Mouse (Mus musculus) limb, embryonic 13.5 days (tissue): ENCODE data around the gene Cd47. TPM values are rescaled to one million over a fixed set of nuclear protein-coding genes. Genes with fewer than 3 reads are reported as not detected.

Experiments used
- ATAC-seq: fragments of 200-750 bp; cut with Nextera tagmentation; 2 replicates; pipeline ENCODE4 v1.8.0; 2017; ENCODE audit warnings: low read depth, moderate number of reproducible peaks, moderate TSS enrichment; ENCODE audit not compliant: low FRiP score
- H3K27ac ChIP-seq: fragments of 300-500 bp; sonication (generic); 2 replicates; pipeline ENCODE4 v1.5.1; 2015; ENCODE audit warnings: inconsistent platforms, mild to moderate bottlenecking, moderate library complexity
- H3K27me3 ChIP-seq: fragments of 300-500 bp; sonication (generic); 2 replicates; pipeline ENCODE4 v1.6.1; 2015; ENCODE audit warnings: mild to moderate bottlenecking, inconsistent platforms
- H3K36me3 ChIP-seq: fragments of 300-500 bp; sonication (generic); 2 replicates; pipeline ENCODE4 v1.6.1; 2015; ENCODE audit warnings: inconsistent platforms, mild to moderate bottlenecking, moderate library complexity
- H3K4me1 ChIP-seq: fragments of 300-500 bp; sonication (generic); 2 replicates; pipeline ENCODE4 v1.6.1; 2015; ENCODE audit warnings: inconsistent platforms
- H3K4me2 ChIP-seq: fragments of 300-500 bp; sonication (generic); replicated peaks from 2 replicates; pipeline ENCODE4 v1.6.1; 2015; ENCODE audit warnings: inconsistent platforms, mild to moderate bottlenecking, moderate library complexity
- H3K4me3 ChIP-seq: fragments of 300-500 bp; sonication (generic); 2 replicates; pipeline ENCODE4 v1.5.1; 2015; ENCODE audit warnings: moderate library complexity, mild to moderate bottlenecking, inconsistent platforms
- H3K9ac ChIP-seq: fragments of 300-500 bp; sonication (generic); 2 replicates; pipeline ENCODE4 v1.6.1; 2015; ENCODE audit warnings: mild to moderate bottlenecking, inconsistent platforms
- H3K9me3 ChIP-seq: fragments of 300-500 bp; sonication (generic); 2 replicates; pipeline ENCODE4 v1.6.1; 2016; ENCODE audit warnings: inconsistent platforms
- WGBS: fragments of 180-500 bp; shearing (Covaris S2); methylation state at CpG from one replicate; pipeline ENCODE4 v1.1.7; 2015; 5-methylcytosine and 5-hydroxymethylcytosine counted together
- polyA plus RNA-seq: library from polyadenylated mRNA; unstranded; fragments of >200 nt; fragmentation: Nextera tagmentation; extraction: Ambion mirVana; gene quantifications from 2 replicates; pipeline ENCODE4 v1.2.1, GENCODE M21; 2015

Cd47 gene
- polyA plus RNA-seq, 1 experiment from 2014 or later: 62.5 TPM

DNA sequence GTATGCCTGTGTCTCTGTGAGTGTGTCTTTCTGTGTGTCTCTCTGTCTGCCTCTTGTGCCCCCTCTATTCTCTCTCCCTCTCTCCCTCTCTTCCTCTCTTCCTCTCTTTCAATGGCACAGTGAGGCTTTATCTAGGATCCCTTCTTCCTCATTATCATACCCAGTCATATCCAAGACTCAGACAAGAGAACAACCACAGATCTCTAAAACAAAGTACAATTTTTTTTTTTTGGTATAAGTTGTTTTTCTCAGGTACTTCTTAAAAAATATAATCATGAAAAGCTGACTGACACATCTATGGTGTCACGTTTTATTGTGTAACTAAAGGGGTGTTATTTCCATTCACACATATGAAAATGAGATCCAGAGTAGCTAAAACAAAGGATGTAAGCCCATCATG, 27.3 kb upstream of the Cd47 start:
- 84% methylated on average over 1 of the region's 1 CpGs for WGBS
- H3K9ac ChIP-seq: no peak overlapping the region
- H3K4me1 ChIP-seq: peaks cover 6% of the 10 kb centered on the region; the same call in 1 of the 2 replicates
- no peaks in the 10 kb centered on the region for H3K27me3 ChIP-seq
- no peaks in the 10 kb centered on the region for H3K36me3 ChIP-seq
- H3K9me3 ChIP-seq: no peaks in the 10 kb centered on the region
- H3K4me2 ChIP-seq: no peak overlapping the region
- H3K27ac ChIP-seq: no peak overlapping the region
- ATAC-seq: no peak
- H3K4me3 ChIP-seq: no peak overlapping the region

DNA sequence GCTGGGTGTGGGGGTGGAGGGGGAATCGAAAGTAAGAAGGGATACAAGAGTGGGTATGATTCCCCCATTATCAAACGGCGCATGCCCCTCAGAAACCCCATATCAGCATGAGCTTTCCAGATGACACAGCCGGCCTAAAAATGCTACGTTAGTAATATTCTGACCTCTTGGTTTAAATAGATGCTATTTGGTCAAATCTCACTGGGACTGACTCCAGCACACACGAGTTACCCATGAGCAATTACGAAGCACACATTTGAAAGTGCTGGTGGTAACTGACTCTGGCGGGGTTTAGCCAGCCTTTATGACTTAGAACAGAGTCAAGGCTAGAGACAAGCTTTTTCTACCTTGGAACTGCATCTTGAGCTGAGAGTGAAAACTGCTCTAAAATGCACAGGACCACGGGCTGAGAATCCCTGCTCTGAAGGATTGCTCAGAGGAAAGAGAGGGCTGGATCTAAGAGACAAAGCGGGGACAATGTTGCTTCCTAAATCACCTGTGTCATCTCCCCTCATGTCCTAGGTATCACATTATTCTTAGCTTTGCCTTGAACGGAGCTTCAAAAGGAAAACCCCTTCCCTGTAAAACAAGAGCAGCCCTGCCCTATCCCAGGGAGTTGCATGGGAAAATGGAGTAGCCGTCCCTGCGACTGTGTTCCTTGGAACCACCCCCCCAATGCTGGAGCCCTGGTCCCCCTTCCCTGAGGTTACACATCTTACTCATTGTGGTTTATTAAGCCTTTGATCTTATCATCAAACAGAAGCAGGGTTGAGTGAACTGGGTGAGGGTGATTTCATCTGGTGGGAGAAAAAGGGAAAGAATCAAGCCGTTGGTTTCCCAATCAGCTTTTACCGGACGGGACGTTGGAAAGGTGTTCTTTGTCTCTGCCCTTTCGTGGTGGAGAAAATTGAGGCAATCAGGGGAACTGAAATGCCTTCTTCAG, 26.0 kb upstream of the Cd47 start:
- ATAC-seq: no peak
- Histone ChIP-seq H3K9me3 (no peaks in the 10 kb centered on the region), H3K4me2 (no peak overlapping the region), H3K9ac (no peak overlapping the region), H3K27ac (no peak overlapping the region), H3K27me3 (no peaks in the 10 kb centered on the region), H3K4me3 (no peak overlapping the region), H3K4me1 (peaks cover 6% of the 10 kb centered on the region; the same call in 1 of the 2 replicates), H3K36me3 (no peaks in the 10 kb centered on the region)
- WGBS: 77% methylated on average over 18 of the region's 18 CpGs

DNA sequence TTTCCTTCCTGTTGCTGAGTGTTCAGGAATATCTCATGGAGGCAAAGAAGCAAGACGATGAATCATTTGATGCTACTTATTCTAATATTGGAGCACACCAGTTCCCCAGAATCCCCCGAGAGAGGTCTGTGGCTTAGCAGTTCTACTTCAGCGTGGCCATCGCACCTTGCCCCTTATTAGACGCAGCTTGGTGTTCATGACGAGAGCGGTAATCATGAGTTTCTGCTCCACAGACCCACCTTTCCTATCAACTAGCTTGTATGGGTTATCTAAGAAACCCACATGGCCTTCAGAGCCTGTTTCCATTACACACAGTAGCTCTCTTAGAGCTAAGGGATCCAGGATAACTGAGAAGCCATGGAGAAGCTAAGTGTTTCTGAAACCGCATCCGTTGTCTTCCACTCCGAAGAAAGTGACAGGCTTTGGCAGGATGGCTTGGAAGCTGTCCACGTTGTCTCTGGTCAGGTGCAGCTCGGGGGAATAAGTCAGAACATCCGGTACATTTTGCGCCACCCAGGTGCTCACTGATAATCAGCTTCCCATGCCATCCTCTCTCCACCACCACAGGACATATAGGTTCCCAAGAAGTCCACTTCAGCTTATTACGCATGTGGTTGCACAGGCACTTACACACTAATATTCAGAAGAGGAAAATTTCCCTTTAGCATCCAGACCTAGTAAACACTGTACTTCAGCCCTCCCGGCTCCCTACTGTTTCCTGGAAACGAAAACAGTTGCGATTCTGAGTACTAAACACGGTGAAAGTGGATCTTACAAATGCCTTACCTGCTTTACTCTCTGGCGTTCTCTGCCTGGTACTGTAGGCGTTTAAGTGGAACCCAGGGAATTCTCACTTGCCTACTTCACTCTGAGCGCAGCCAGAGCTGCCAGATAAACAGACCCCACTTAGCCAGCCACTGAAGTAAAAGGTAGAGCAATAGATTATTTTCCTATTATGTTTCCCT, 25.0 kb upstream of the Cd47 start:
- Histone ChIP-seq H3K27me3 (no peaks in the 10 kb centered on the region), H3K4me1 (peaks cover 6% of the 10 kb centered on the region; the same call in 1 of the 2 replicates), H3K36me3 (no peaks in the 10 kb centered on the region), H3K9ac (no peak overlapping the region), H3K4me3 (no peak overlapping the region), H3K9me3 (no peaks in the 10 kb centered on the region), H3K4me2 (no peak overlapping the region), H3K27ac (no peak overlapping the region)
- WGBS: 73% methylated on average over 22 of the region's 22 CpGs
- no peak for ATAC-seq

DNA sequence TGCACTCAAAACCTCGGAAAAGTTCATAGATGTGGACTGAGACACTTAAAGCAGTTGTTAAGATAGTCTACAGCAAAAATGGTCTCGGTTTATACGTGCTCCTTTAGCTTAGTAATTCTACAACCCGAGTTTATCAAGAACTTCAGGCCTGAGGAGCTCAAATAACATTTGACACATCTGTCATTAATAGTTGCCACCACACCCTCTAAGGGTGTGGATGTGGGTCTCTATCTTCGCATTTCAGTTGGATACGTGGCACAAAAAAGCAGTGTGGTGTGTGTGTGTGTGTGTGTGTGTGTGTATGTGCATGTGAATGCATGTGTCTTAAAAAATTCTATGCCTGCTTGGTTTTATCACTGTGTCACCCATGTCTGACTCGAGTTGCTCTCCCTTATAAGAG, 23.4 kb upstream of the Cd47 start:
- H3K36me3 ChIP-seq: no peaks in the 10 kb centered on the region
- H3K4me2 ChIP-seq: no peak overlapping the region
- no peak for ATAC-seq
- H3K4me1 ChIP-seq: peaks cover 6% of the 10 kb centered on the region; the same call in 1 of the 2 replicates
- H3K9me3 ChIP-seq: no peaks in the 10 kb centered on the region
- no peak overlapping the region for H3K9ac ChIP-seq
- H3K4me3 ChIP-seq: no peak overlapping the region
- H3K27ac ChIP-seq: no peak overlapping the region
- 75% methylated on average over 7 of the region's 7 CpGs for WGBS
- H3K27me3 ChIP-seq: no peaks in the 10 kb centered on the region

DNA sequence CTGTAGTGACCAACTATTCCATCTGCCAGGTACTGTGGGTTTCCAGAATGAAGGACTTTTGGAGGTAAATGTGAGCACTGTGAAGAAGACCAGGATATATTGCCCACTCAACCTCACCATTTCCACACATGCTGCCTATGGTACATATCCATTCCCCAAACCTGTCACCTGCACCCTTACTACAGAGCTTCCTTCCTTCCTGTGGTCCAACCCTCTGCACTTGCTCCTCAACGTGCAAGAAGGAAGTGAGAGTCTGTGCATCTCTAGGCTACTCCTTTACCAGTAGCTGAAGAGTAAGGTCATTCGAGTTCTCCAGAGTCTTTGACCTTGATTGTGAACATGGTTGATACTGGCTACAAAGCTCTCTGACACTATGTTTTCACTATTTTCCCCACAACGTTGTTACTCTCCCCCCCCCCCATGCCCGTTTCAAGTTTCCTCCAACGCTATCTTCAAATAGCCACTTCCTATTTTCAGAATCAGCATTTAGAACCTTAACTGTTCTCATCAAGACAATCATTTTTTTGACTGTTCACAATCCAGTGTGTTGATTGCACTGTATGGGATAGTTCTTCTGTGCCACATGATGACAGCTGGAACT, 18.7 kb upstream of the Cd47 start:
- Histone ChIP-seq H3K36me3 (no peaks in the 10 kb centered on the region), H3K9ac (no peak overlapping the region), H3K4me2 (no peak overlapping the region), H3K4me3 (no peak overlapping the region), H3K27me3 (no peaks in the 10 kb centered on the region), H3K4me1 (no peaks in the 10 kb centered on the region), H3K27ac (no peak overlapping the region), H3K9me3 (no peaks in the 10 kb centered on the region)
- ATAC-seq: no peak
- 80% methylated on average over 5 of the region's 5 CpGs for WGBS

DNA sequence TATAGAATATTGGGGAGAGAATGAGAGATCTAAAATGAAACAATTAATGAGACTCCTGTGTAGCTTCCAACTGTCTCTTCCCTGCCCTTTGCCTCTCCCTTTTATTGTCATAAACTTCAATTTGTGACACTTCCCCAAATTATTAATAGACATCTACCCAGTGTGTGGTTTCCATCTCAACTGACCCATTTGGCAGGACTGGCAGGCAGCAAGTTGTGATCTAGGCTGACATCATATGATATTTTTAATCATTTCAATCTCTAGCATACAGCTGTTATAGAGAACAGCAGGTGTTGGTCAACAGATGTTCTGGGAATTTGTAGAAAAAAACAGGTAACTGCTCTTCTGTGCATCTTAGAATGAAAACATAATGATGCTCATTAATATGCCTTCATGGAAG, 17.0 kb upstream of the Cd47 start:
- H3K9me3 ChIP-seq: no peaks in the 10 kb centered on the region
- H3K27me3 ChIP-seq: no peaks in the 10 kb centered on the region
- no peak for ATAC-seq
- no peaks in the 10 kb centered on the region for H3K4me1 ChIP-seq
- no peaks in the 10 kb centered on the region for H3K36me3 ChIP-seq
- no peak overlapping the region for H3K9ac ChIP-seq
- H3K4me3 ChIP-seq: no peak overlapping the region
- H3K4me2 ChIP-seq: no peak overlapping the region
- H3K27ac ChIP-seq: no peak overlapping the region

DNA sequence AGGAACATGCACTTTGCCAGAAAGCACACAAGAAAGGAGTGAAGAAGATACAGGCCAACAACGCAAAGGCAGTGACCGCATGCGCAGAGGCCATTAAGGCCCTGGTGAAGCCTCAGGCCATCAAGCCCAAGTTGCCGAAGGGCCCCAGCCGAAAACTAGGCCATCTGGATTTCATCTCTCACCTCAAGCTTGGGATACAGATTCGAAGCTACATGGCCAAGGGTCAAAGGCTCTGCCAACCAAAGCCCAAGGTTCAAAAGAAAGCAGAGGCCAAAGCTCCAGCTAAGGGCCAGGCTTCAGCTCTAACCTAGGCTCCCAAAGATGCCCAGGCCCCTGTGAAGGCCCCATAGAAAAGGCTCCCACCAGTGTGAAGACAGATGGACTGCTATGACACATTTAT, 14.2 kb upstream of the Cd47 start:
- Histone ChIP-seq H3K4me1 (no peaks in the 10 kb centered on the region), H3K27me3 (no peaks in the 10 kb centered on the region), H3K9ac (no peak overlapping the region), H3K36me3 (no peaks in the 10 kb centered on the region), H3K27ac (no peak overlapping the region), H3K4me2 (no peak overlapping the region), H3K4me3 (no peak overlapping the region), H3K9me3 (no peaks in the 10 kb centered on the region)
- WGBS: 66% methylated on average over 6 of the region's 6 CpGs
- no peak for ATAC-seq

DNA sequence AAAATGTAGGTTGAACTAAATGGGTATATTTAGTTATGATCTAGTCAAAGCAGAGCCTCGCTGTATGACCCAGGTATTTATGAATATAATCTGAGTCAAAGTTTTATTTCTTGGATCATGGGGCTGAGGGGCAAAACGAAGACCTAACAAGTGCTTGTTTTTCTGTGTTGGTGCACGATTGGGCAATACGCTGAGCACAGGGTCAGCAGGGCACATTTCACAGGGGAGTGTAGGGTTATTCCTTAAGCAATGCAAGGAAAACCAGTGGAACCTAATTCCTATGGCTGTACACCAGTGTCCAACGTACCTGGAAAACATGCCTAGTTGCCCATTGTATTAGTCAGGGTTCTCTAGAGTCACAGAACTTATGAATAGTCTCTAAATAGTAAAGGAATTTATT, 12.6 kb upstream of the Cd47 start:
- H3K9me3 ChIP-seq: no peaks in the 10 kb centered on the region
- H3K4me1 ChIP-seq: 0 out of 2 replicates have a peak, but pooled peaks cover 5% of the 10 kb centered on the region
- 91% methylated on average over 5 of the region's 5 CpGs for WGBS

DNA sequence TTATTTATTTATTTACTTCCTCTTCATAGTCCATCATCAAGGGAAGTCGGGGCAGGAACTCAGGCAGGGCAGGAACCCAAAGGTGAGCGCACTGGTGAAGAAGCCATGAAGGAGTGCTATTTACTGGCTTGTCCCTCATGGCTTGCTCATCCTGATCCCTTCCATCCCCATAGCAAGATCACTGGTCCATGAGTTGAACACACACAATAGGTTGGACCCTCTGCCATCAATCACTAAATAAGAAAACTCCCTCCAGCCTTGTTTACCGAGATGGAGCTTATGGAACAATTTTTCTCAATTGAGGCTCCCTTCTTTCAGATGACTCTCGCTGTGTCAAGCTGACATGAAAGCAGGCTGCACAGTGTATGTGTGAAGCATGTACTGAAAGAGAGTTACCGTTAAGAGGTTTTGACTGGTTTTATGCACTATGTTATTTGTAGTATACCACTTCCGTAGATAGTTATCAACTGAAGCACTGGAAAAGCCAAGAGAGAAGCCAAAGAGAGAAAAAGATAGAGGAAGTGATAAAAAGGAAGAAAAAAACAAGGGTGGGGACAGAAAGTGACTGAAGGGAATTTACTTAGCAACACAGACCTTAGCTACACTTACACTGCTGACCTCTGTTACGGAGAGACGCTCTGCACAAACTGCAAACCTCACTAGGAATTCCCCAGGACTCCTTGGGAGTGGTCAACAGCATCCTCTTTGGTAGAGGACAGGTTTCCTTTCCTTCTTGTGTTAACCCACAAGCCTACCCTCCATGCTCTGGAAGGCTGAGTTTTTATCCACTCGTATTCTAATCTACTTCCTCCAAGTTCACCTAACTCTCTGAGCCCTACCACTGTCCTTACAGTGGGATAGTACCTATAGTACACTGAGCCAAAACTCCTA, 9.5 kb upstream of the Cd47 start:
- 0 out of 2 replicates have a peak, but pooled peaks cover 7% of the 10 kb centered on the region for H3K4me1 ChIP-seq
- no peaks in the 10 kb centered on the region for H3K36me3 ChIP-seq
- no peaks in the 10 kb centered on the region for H3K9me3 ChIP-seq
- no peaks in the 10 kb centered on the region for H3K27me3 ChIP-seq
- H3K9ac ChIP-seq: no peak overlapping the region
- no peak overlapping the region for H3K4me3 ChIP-seq
- H3K27ac ChIP-seq: no peak overlapping the region
- WGBS: 92% methylated on average over 9 of the region's 9 CpGs
- H3K4me2 ChIP-seq: no peak overlapping the region
- no peak for ATAC-seq

More for the DNA sequence above, 12.6 kb upstream of the Cd47 start:
- ATAC-seq: no peak
- Histone ChIP-seq H3K36me3 (no peaks in the 10 kb centered on the region), H3K4me3 (no peak overlapping the region), H3K9ac (no peak overlapping the region), H3K27me3 (no peaks in the 10 kb centered on the region), H3K4me2 (no peak overlapping the region), H3K27ac (no peak overlapping the region)

DNA sequence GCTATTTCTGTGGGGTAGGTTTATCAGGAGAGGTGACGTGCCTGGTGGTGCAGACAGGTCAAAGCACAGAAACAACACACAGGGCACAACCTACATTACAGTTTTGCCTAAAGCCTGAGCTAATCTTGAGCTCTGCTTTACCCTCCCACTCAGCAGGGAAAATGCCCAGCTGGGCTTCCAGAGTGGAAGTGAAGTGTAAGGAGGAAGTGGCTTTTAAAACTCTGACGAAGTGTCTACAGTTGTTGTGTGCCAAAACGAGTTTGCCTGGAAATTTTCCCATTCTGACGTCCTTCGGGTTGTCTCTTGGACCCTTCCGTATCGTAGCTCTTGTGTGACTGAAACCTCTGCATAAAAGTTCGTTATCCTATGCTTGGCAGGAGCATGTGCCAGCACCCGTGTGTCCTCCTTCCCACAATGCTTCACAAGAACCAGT, 7.9 kb upstream of the Cd47 start:
- ATAC-seq: peak; percentile 36; the same call in 1 of the 2 replicates
- Histone ChIP-seq H3K9ac (no peak overlapping the region), H3K4me1 (0 out of 2 replicates have a peak, but pooled peaks cover 7% of the 10 kb centered on the region), H3K9me3 (no peaks in the 10 kb centered on the region), H3K27me3 (no peaks in the 10 kb centered on the region), H3K36me3 (no peaks in the 10 kb centered on the region), H3K4me2 (no peak overlapping the region), H3K27ac (no peak overlapping the region), H3K4me3 (no peak overlapping the region)
- 41% methylated on average over 9 of the region's 9 CpGs for WGBS

DNA sequence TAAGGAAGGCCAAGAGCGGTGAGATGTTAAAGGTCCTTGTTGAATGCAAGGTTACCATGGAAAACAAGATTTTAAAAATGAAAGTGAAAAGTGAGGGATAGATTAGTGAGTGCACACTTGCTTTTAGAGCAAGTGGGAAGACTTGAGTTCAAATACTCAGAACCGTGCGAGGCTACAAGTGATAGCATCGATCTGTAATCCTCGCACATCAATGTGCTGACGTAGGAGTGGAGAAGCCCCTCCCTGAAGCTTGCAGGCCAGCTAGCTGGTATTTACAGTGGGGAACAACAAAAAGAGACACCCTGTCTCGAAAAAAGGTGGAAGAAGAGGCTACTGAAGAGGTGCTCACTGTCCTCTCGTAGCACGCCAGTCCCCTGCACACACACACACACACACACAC, 6.7 kb upstream of the Cd47 start:
- ATAC-seq: no peak
- WGBS: 85% methylated on average over 7 of the region's 9 CpGs
- Histone ChIP-seq H3K9ac (no peak overlapping the region), H3K36me3 (no peaks in the 10 kb centered on the region), H3K27me3 (no peaks in the 10 kb centered on the region), H3K9me3 (no peaks in the 10 kb centered on the region), H3K27ac (no peak overlapping the region), H3K4me3 (no peak overlapping the region), H3K4me2 (no peak overlapping the region), H3K4me1 (0 out of 2 replicates have a peak, but pooled peaks cover 7% of the 10 kb centered on the region)
